In genomic region chr9:34847664-34848063, GRCm38 (mm10) we compare ENCODE assay signal across 9 mouse cellular contexts.
DNase-seq lines count a peak whose midpoint lies in the region; TF ChIP-seq lines count a peak whose summit lies in the region.
"Had no signal": no experiment of that assay in that cellular context is flagged by ENCODE, and none has a peak within 500 bp of the region (broad histone marks: within the 10 kb centered on the region; RNA-seq: fewer than 3 reads in every experiment).

No protein-coding gene starts in this region.

- H3K9ac ChIP-seq in ES-Bruce4 (ENCODE audit: low read depth, poor library complexity, severe bottlenecking) = no peak overlapping the region
- H3K9ac ChIP-seq: heart, embryonic 13.5 days; liver, embryonic 15.5 days had no signal

- TF ChIP-seq CTCF in ES-Bruce4 (IDR thresholded peaks at IDR 0.05; ENCODE audit: low read depth, low read length) = peak; percentile 56

- no peaks in the 10 kb centered on the region for H3K36me3 ChIP-seq in ES-Bruce4 (ENCODE audit: control insufficient read depth, insufficient read depth, low read length, poor library complexity, severe bottlenecking)
- H3K36me3 ChIP-seq: heart, embryonic 13.5 days; liver, embryonic 15.5 days had no signal

- intact Hi-C loops in left cerebral cortex, postnatal 25 days (cut with DNase I) = loop anchor here (5.0 kb wide), 1 partner anchor 350 kb away; no protein-coding TSS in a partner anchor

- H3K9me3 ChIP-seq in ES-Bruce4 (replicated peaks; ENCODE audit: control insufficient read depth, insufficient read depth, low read length, poor library complexity, severe bottlenecking) = no peaks in the 10 kb centered on the region
- H3K9me3 ChIP-seq: heart, embryonic 13.5 days; liver, embryonic 15.5 days had no signal

- peak; percentile 10 for DNase-seq in kidney, adult 18-20 months
- DNase-seq in kidney, adult 11 months = no peak
- peak; percentile 11 for DNase-seq in 416B (ENCODE audit: low read depth)
- peak; percentile 12 for DNase-seq in forelimb bud, embryonic 11.5 days (ENCODE audit: low read depth, low spot score)
- no peak for DNase-seq in urinary bladder, postnatal 14 days (ENCODE audit: low spot score)
- DNase-seq in left cerebral cortex, postnatal 25 days (ENCODE audit: low spot score in 2 of 2) = no peak

- no peaks in the 10 kb centered on the region for H3K4me1 ChIP-seq in ES-Bruce4 (ENCODE audit: control insufficient read depth, insufficient read depth, low read length)
- H3K4me1 ChIP-seq: heart, embryonic 13.5 days; liver, embryonic 15.5 days had no signal

- no peak overlapping the region for H3K27ac ChIP-seq in ES-Bruce4 (ENCODE audit: insufficient read depth, low read length)
- H3K27ac ChIP-seq: heart, embryonic 13.5 days; liver, embryonic 15.5 days had no signal

- no peak for TF ChIP-seq EP300 in ES-Bruce4 (IDR thresholded peaks at IDR 0.05; ENCODE audit: insufficient read depth, low read depth, low read length)

- H3K4me3 ChIP-seq in ES-Bruce4 (ENCODE audit: low read depth, low read length) = no peak overlapping the region
- H3K4me3 ChIP-seq: heart, embryonic 13.5 days; liver, embryonic 15.5 days had no signal

- TF ChIP-seq POLR2A in ES-Bruce4 (IDR thresholded peaks at IDR 0.05; ENCODE audit: insufficient read depth, low read length) = no peak

- peaks cover 2% of the 10 kb centered on the region; the same call in 1 of the 2 replicates for H3K27me3 ChIP-seq in ES-Bruce4 (ENCODE audit: control insufficient read depth, insufficient read depth, low read length, poor library complexity, severe bottlenecking)
- H3K27me3 ChIP-seq: liver, embryonic 15.5 days had no signal

Comparison
In these comparisons a context has a peak if more than half of its experiments do, and no peak if none do; other contexts are left out.
1. DNase-seq: peak in kidney, adult 18-20 months (single experiment), 416B (single experiment) and forelimb bud, embryonic 11.5 days (single experiment); none in kidney, adult 11 months (single experiment), urinary bladder, postnatal 14 days (single experiment) and left cerebral cortex, postnatal 25 days (0 of 2).